Mouse (Mus musculus): ENCODE data around the gene Mical3. TPM values are rescaled to one million over a fixed set of nuclear protein-coding genes. Genes with fewer than 3 reads are reported as not detected.

The Mical3 gene
- polyA plus RNA-seq, 1 experiment = 67.4 TPM

DNA sequence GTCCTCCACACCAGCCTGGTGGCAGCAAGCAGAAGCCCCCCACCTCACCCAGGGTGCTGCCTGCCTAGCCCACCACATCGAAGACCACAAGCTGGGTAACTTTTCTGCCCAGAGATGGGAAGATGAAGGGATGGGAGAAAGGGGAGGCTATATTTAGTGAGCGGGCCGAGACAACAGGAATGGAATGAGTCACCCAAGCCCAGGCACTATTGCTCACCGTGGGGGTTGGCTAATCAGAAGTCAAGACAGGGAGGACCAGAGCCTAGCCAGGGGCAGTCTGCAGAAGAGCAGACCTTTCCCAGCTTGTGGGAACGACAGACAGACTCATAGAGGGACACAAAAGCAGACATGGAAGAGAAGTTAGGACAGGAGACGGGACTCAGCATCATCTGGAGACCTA is 64.0 kb downstream of the Mical3 start:
- no peak overlapping the region for H3K27ac ChIP-seq (ENCODE audit: insufficient read depth, low read length)
- peaks cover 21% of the 10 kb centered on the region for H3K4me1 ChIP-seq (ENCODE audit: control insufficient read depth, insufficient read depth, low read length)
- no peak overlapping the region for H3K4me3 ChIP-seq (ENCODE audit: insufficient read depth, low read length)
- TF ChIP-seq POLR2A (IDR thresholded peaks at IDR 0.05; ENCODE audit: extremely low read depth, insufficient read depth, low read length) = no peak
- no peak for TF ChIP-seq CTCF (IDR thresholded peaks at IDR 0.05; ENCODE audit: extremely low read depth, insufficient read depth, low read length)

DNA sequence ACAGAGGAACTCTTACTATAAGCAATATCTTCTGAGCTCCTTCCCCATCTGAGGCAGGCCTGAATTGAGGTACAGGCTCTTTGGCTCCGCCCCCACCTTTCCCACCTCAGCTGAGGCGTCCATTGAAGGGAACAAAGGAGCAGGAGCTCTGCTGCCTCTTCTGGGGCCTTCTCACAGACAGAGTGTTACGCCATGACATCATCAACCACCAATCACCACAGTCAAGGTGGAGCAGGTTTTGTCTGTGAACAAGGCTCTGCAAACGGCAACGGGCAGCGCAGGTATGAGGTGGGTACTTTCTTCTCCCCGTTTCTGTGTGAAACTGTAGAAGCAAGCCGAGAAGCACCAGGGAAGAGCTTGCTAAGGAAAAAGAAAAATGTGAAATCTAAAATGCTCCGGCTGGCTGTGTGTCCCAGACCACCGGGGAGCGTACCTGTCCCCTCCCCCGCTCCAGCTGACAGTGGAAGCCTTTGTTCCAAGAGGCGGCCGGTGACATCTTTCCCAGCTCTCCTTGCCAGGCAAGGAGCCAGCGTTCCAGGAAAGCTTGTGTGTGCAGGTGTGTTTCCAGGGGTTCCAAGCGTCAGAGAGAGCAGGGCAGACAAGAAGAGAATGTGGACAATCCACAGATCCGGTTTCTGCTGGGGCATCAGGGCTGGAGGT is 66.3 kb downstream of the Mical3 start:
- TF ChIP-seq POLR2A (IDR thresholded peaks at IDR 0.05; ENCODE audit: extremely low read depth, insufficient read depth, low read length) (no peak), CTCF (IDR thresholded peaks at IDR 0.05; ENCODE audit: extremely low read depth, insufficient read depth, low read length) (no peak)
- Histone ChIP-seq H3K27ac (ENCODE audit: insufficient read depth, low read length) (no peak overlapping the region), H3K4me3 (ENCODE audit: insufficient read depth, low read length) (no peak overlapping the region), H3K4me1 (ENCODE audit: control insufficient read depth, insufficient read depth, low read length) (peaks cover 15% of the 10 kb centered on the region)

DNA sequence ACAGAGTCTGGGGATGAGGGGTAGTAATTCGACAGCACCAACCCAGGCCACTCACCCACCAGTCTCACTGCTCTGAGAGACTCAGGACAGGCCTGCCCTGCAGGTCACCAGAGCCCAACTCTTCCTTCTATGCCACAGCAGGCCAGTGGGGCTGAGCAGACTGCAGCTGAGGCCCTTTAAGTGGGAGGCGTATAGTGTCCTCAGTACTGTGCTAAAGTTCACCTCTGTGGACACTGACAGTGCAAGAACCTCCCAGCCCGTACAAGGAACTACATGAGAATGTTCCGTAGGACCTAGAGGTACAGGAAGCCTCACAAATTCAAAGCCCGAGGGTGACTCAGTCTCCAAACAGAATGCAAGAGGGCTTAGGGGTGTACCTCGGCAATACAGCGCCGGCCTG is 67.0 kb downstream of the Mical3 start:
- Histone ChIP-seq H3K4me3 (ENCODE audit: insufficient read depth, low read length) (no peak overlapping the region), H3K27ac (ENCODE audit: insufficient read depth, low read length) (0 out of 2 replicates have a peak overlapping the region, but pooled peaks have one; percentile 13), H3K4me1 (ENCODE audit: control insufficient read depth, insufficient read depth, low read length) (peaks cover 12% of the 10 kb centered on the region)
- TF ChIP-seq POLR2A (IDR thresholded peaks at IDR 0.05; ENCODE audit: extremely low read depth, insufficient read depth, low read length) = no peak
- TF ChIP-seq CTCF (IDR thresholded peaks at IDR 0.05; ENCODE audit: extremely low read depth, insufficient read depth, low read length) = no peak

DNA sequence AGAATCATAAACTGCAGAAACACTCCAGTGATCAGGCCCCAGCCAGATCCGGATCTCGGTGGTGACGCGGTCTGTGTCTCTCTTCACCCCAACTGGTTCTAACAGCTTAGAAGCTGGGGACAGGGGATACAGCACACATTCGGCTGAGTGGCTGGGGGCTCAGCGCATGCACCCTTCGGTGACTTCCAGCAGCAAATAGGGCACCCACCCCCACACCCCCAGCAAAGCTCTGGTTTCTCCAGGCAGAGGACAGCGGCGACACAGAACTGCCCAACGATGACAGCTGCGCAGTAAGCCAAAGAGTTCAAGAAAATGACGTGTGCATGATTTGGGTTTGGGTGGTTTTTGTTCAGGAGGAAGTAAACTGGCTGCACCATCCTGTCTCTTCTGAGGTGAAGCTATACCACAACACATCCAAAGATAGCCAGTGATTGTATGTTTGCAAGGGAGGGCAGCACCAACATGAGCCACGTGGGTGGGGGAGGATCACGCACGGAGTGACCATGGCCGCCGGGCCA is 67.8 kb downstream of the Mical3 start:
- TF ChIP-seq POLR2A (IDR thresholded peaks at IDR 0.05; ENCODE audit: extremely low read depth, insufficient read depth, low read length) = no peak
- TF ChIP-seq CTCF (IDR thresholded peaks at IDR 0.05; ENCODE audit: extremely low read depth, insufficient read depth, low read length) = no peak
- peaks cover 7% of the 10 kb centered on the region for H3K4me1 ChIP-seq (ENCODE audit: control insufficient read depth, insufficient read depth, low read length)
- no peak overlapping the region for H3K27ac ChIP-seq (ENCODE audit: insufficient read depth, low read length)
- no peak overlapping the region for H3K4me3 ChIP-seq (ENCODE audit: insufficient read depth, low read length)

DNA sequence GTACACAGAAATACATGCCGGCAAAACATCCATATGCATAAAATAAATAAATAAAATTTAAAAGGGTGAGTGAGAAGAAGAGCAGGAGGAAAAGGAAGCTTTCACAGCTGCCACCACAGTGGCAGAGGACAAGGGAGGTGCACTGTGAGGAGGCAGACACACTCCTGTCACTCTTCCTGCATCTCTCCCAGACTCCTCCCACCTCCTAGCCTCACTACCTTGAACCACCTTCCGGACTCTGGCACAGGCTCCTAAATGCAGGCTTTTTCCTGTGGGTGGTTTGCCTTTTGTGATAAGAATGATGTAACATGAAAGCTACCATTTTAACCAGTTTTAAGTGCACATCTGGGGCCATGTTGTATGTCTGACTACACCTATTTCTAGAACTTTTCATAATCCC is 72.8 kb downstream of the Mical3 start:
- Histone ChIP-seq H3K4me1 (ENCODE audit: control insufficient read depth, insufficient read depth, low read length) (peaks cover 5% of the 10 kb centered on the region), H3K4me3 (ENCODE audit: insufficient read depth, low read length) (no peak overlapping the region), H3K27ac (ENCODE audit: insufficient read depth, low read length) (no peak overlapping the region)
- TF ChIP-seq POLR2A (IDR thresholded peaks at IDR 0.05; ENCODE audit: extremely low read depth, insufficient read depth, low read length) (no peak), CTCF (IDR thresholded peaks at IDR 0.05; ENCODE audit: extremely low read depth, insufficient read depth, low read length) (no peak)

DNA sequence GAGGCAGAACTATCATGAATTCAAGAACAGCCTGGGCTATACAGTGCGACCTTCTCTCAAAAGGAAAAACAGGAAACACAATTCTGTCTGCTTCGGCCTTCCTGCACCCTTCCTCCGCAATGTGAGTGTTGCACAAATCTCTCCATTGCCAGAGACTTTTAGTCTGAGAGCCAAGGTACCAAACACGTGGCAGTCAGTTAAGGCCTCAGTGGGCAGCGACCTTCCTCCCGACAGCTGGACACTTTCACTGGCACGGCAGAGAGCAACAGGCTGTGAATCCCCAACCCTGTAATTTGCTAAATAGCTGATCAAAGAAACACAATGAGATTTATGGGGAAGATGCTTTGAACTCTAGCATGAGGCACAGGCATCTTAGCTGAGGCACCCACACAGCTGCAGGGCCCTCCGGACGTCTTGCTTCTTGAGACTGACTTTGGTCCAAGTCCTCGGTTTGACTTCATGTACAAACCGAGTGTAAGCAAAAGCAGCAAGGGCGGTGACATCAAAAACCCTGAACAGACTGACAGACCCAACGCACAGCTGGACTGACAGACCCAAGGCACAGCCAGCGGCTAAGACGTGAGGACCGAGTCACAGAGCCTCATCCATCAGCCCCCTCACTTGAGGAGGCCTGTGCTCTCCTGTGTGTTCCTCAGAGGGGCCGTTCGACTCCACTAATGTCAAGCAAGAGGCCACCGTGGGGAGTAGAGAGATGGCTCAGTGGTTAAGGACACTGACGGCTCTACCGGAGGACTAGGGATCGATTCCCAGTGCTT is 73.4 kb downstream of the Mical3 start:
- TF ChIP-seq CTCF (IDR thresholded peaks at IDR 0.05; ENCODE audit: extremely low read depth, insufficient read depth, low read length) (no peak), POLR2A (IDR thresholded peaks at IDR 0.05; ENCODE audit: extremely low read depth, insufficient read depth, low read length) (no peak)
- Histone ChIP-seq H3K27ac (ENCODE audit: insufficient read depth, low read length) (no peak overlapping the region), H3K4me3 (ENCODE audit: insufficient read depth, low read length) (no peak overlapping the region), H3K4me1 (ENCODE audit: control insufficient read depth, insufficient read depth, low read length) (peaks cover 9% of the 10 kb centered on the region)

DNA sequence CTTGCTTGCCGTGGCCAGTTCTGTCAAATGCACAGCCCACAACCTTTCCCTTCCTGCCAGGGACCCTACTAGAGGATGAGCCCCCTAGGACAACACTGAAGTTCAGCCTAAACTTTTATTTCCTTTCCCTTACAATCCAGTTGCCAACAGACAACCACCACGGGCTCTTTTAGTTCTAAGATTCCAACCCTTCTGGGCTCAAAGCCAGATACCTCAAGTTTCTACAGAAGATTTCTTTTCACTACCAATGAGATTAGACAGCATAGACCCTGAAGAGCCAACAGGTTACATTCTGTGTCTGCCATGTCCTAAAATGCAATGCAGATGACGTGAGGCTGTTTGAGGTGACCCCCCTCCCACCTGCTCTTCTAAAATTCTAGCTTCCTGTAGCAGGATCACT is 75.3 kb downstream of the Mical3 start:
- TF ChIP-seq POLR2A (IDR thresholded peaks at IDR 0.05; ENCODE audit: extremely low read depth, insufficient read depth, low read length) (no peak), CTCF (IDR thresholded peaks at IDR 0.05; ENCODE audit: extremely low read depth, insufficient read depth, low read length) (no peak)
- Histone ChIP-seq H3K27ac (ENCODE audit: insufficient read depth, low read length) (no peak overlapping the region), H3K4me1 (ENCODE audit: control insufficient read depth, insufficient read depth, low read length) (peaks cover 17% of the 10 kb centered on the region), H3K4me3 (ENCODE audit: insufficient read depth, low read length) (no peak overlapping the region)

DNA sequence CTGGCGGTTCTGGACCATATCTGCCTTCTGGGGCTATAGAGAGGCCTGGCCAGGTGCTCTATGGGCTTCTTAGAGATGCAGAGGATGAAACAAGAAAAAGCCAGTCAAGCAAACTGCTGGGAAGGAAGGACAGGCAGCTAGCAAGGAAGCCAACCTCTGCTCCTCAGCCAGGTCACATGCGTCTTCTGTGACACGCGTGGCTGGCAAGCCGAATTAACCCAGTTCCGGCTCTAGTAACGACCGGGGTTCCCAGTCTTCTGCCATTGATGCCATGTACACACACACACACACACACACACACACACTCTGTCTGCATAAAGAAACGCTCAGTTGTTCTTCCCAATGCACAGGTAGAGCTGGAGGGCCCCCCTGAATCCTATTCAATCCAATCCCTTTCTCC is 75.9 kb downstream of the Mical3 start:
- Histone ChIP-seq H3K27ac (ENCODE audit: insufficient read depth, low read length) (no peak overlapping the region), H3K4me3 (ENCODE audit: insufficient read depth, low read length) (no peak overlapping the region), H3K4me1 (ENCODE audit: control insufficient read depth, insufficient read depth, low read length) (peaks cover 17% of the 10 kb centered on the region)
- TF ChIP-seq CTCF (IDR thresholded peaks at IDR 0.05; ENCODE audit: extremely low read depth, insufficient read depth, low read length) = no peak
- no peak for TF ChIP-seq POLR2A (IDR thresholded peaks at IDR 0.05; ENCODE audit: extremely low read depth, insufficient read depth, low read length)

DNA sequence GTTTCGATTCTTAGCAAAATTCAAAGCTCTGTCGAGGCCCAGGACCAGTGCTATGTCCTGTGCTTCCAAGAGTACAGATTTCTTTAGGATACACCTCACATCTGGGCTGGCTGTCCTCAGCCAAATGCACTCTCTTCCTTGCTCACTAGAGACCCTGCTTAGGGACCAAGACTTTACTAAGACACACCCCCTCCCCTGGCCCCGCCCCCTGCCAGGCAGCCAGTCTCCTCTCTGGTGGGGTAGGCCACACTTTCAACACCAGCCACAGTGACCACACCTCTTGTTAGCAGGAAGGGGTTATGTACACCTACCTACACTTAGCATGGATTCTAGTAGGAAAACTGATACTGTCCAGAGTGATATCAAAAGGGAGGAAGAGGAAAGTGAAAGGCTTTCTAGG is 76.5 kb downstream of the Mical3 start:
- H3K27ac ChIP-seq (ENCODE audit: insufficient read depth, low read length) = no peak overlapping the region
- H3K4me3 ChIP-seq (ENCODE audit: insufficient read depth, low read length) = no peak overlapping the region
- TF ChIP-seq POLR2A (IDR thresholded peaks at IDR 0.05; ENCODE audit: extremely low read depth, insufficient read depth, low read length) (no peak), CTCF (IDR thresholded peaks at IDR 0.05; ENCODE audit: extremely low read depth, insufficient read depth, low read length) (no peak)
- H3K4me1 ChIP-seq (ENCODE audit: control insufficient read depth, insufficient read depth, low read length) = peaks cover 17% of the 10 kb centered on the region

All from cortical plate, adult 2 months (tissue).